Mouse (Mus musculus): ENCODE data around the gene Mtus2. TPM values are rescaled to one million over a fixed set of nuclear protein-coding genes. Genes with fewer than 3 reads are reported as not detected.

Mtus2 gene
- polyA plus RNA-seq, 1 experiment from 2014 or later: 93.6 TPM

GRCm38 (mm10) chr5:148027985-148028384 lies 70.9 kb downstream of the Mtus2 start:
- no peak overlapping the region for H3K4me3 ChIP-seq (ENCODE audit: low read depth, low read length)
- no peaks in the 10 kb centered on the region; the same call in 1 of the 2 replicates for H3K36me3 ChIP-seq (ENCODE audit: control insufficient read depth, insufficient read depth, low read length)
- no peaks in the 10 kb centered on the region for H3K9me3 ChIP-seq (replicated peaks; ENCODE audit: control insufficient read depth, low read length)
- ATAC-seq (replicated peaks; ENCODE audit: insufficient number of reproducible peaks, low FRiP score, low TSS enrichment): no peak
- no peaks in the 10 kb centered on the region for H3K27me3 ChIP-seq (ENCODE audit: control insufficient read depth, insufficient read depth, low read length)
- WGBS (ENCODE audit: insufficient replicate concordance): 74% methylated on average over 13 of the region's 13 CpGs
- no peak overlapping the region for H3K27ac ChIP-seq (ENCODE audit: low read depth, low read length)
- no peak overlapping the region for H3K9ac ChIP-seq (ENCODE audit: low read depth, low read length)
- no peaks in the 10 kb centered on the region for H3K4me1 ChIP-seq (ENCODE audit: control insufficient read depth, insufficient read depth, low read length)
- H3K4me2 ChIP-seq: no peak overlapping the region

- no peak overlapping the region for H3K4me3 ChIP-seq (ENCODE audit: low read depth, low read length)
- H3K27ac ChIP-seq (ENCODE audit: low read depth, low read length): no peak overlapping the region
- no peak overlapping the region for H3K9ac ChIP-seq (ENCODE audit: low read depth, low read length)
- H3K4me1 ChIP-seq (ENCODE audit: control insufficient read depth, insufficient read depth, low read length): no peaks in the 10 kb centered on the region
- no peak overlapping the region for H3K4me2 ChIP-seq
- H3K27me3 ChIP-seq (ENCODE audit: control insufficient read depth, insufficient read depth, low read length): no peaks in the 10 kb centered on the region
- H3K9me3 ChIP-seq (replicated peaks; ENCODE audit: control insufficient read depth, low read length): no peaks in the 10 kb centered on the region; the same call in 1 of the 2 replicates
- no peaks in the 10 kb centered on the region for H3K36me3 ChIP-seq (ENCODE audit: control insufficient read depth, insufficient read depth, low read length)
- no peak for ATAC-seq (replicated peaks; ENCODE audit: insufficient number of reproducible peaks, low FRiP score, low TSS enrichment)
- WGBS (ENCODE audit: insufficient replicate concordance): 86% methylated on average over 7 of the region's 7 CpGs
Measured at GRCm38 (mm10) chr5:148041661-148042060, 84.5 kb downstream of the Mtus2 start.

- no peak for ATAC-seq (replicated peaks; ENCODE audit: insufficient number of reproducible peaks, low FRiP score, low TSS enrichment)
- Histone ChIP-seq H3K27me3 (ENCODE audit: control insufficient read depth, insufficient read depth, low read length) (no peaks in the 10 kb centered on the region), H3K4me1 (ENCODE audit: control insufficient read depth, insufficient read depth, low read length) (no peaks in the 10 kb centered on the region), H3K9ac (ENCODE audit: low read depth, low read length) (no peak overlapping the region), H3K27ac (ENCODE audit: low read depth, low read length) (no peak overlapping the region), H3K36me3 (ENCODE audit: control insufficient read depth, insufficient read depth, low read length) (no peaks in the 10 kb centered on the region), H3K4me3 (ENCODE audit: low read depth, low read length) (no peak overlapping the region), H3K4me2 (no peak overlapping the region), H3K9me3 (replicated peaks; ENCODE audit: control insufficient read depth, low read length) (no peaks in the 10 kb centered on the region; the same call in 1 of the 2 replicates)
- WGBS (ENCODE audit: insufficient replicate concordance): 78% methylated on average over 11 of the region's 11 CpGs
Measured at GRCm38 (mm10) chr5:148048200-148048599, 91.1 kb downstream of the Mtus2 start.

GRCm38 (mm10) chr5:148049304-148049703 lies 92.2 kb downstream of the Mtus2 start:
- Histone ChIP-seq H3K36me3 (ENCODE audit: control insufficient read depth, insufficient read depth, low read length) (no peaks in the 10 kb centered on the region), H3K4me1 (ENCODE audit: control insufficient read depth, insufficient read depth, low read length) (no peaks in the 10 kb centered on the region), H3K27me3 (ENCODE audit: control insufficient read depth, insufficient read depth, low read length) (no peaks in the 10 kb centered on the region), H3K4me2 (no peak overlapping the region), H3K27ac (ENCODE audit: low read depth, low read length) (no peak overlapping the region), H3K9ac (ENCODE audit: low read depth, low read length) (no peak overlapping the region), H3K9me3 (replicated peaks; ENCODE audit: control insufficient read depth, low read length) (no peaks in the 10 kb centered on the region), H3K4me3 (ENCODE audit: low read depth, low read length) (no peak overlapping the region)
- WGBS (ENCODE audit: insufficient replicate concordance): 76% methylated on average over 2 of the region's 2 CpGs
- ATAC-seq (replicated peaks; ENCODE audit: insufficient number of reproducible peaks, low FRiP score, low TSS enrichment): no peak

GRCm38 (mm10) chr5:148052846-148053608 lies 95.9 kb downstream of the Mtus2 start:
- Histone ChIP-seq H3K9me3 (replicated peaks; ENCODE audit: control insufficient read depth, low read length) (peaks cover 4% of the 10 kb centered on the region; the same call in 1 of the 2 replicates), H3K9ac (ENCODE audit: low read depth, low read length) (no peak overlapping the region), H3K27ac (ENCODE audit: low read depth, low read length) (no peak overlapping the region), H3K27me3 (ENCODE audit: control insufficient read depth, insufficient read depth, low read length) (no peaks in the 10 kb centered on the region), H3K4me1 (ENCODE audit: control insufficient read depth, insufficient read depth, low read length) (no peaks in the 10 kb centered on the region), H3K4me3 (ENCODE audit: low read depth, low read length) (no peak overlapping the region), H3K4me2 (no peak overlapping the region), H3K36me3 (ENCODE audit: control insufficient read depth, insufficient read depth, low read length) (no peaks in the 10 kb centered on the region)
- WGBS (ENCODE audit: insufficient replicate concordance): 74% methylated on average over 13 of the region's 13 CpGs
- no peak for ATAC-seq (replicated peaks; ENCODE audit: insufficient number of reproducible peaks, low FRiP score, low TSS enrichment)

GRCm38 (mm10) chr5:148053609-148053990 lies 96.5 kb downstream of the Mtus2 start:
- H3K9ac ChIP-seq (ENCODE audit: low read depth, low read length): no peak overlapping the region
- H3K9me3 ChIP-seq (replicated peaks; ENCODE audit: control insufficient read depth, low read length): peaks cover 4% of the 10 kb centered on the region; the same call in 1 of the 2 replicates
- H3K4me1 ChIP-seq (ENCODE audit: control insufficient read depth, insufficient read depth, low read length): no peaks in the 10 kb centered on the region
- no peak overlapping the region for H3K27ac ChIP-seq (ENCODE audit: low read depth, low read length)
- no peak overlapping the region for H3K4me2 ChIP-seq
- ATAC-seq (replicated peaks; ENCODE audit: insufficient number of reproducible peaks, low FRiP score, low TSS enrichment): no peak
- no peaks in the 10 kb centered on the region for H3K36me3 ChIP-seq (ENCODE audit: control insufficient read depth, insufficient read depth, low read length)
- no peaks in the 10 kb centered on the region for H3K27me3 ChIP-seq (ENCODE audit: control insufficient read depth, insufficient read depth, low read length)
- H3K4me3 ChIP-seq (ENCODE audit: low read depth, low read length): no peak overlapping the region
- WGBS (ENCODE audit: insufficient replicate concordance): 77% methylated on average over 4 of the region's 4 CpGs

GRCm38 (mm10) chr5:148056831-148057230 lies 99.7 kb downstream of the Mtus2 start:
- Histone ChIP-seq H3K27me3 (ENCODE audit: control insufficient read depth, insufficient read depth, low read length) (no peaks in the 10 kb centered on the region), H3K4me2 (no peak overlapping the region)
- 62% methylated on average over 1 of the region's 1 CpGs for WGBS (ENCODE audit: insufficient replicate concordance)

GRCm38 (mm10) chr5:148057433-148057832 lies 100.3 kb downstream of the Mtus2 start:
- WGBS (ENCODE audit: insufficient replicate concordance): 71% methylated on average over 3 of the region's 3 CpGs

More at GRCm38 (mm10) chr5:148056831-148057230, 99.7 kb downstream of the Mtus2 start:
- Histone ChIP-seq H3K9ac (ENCODE audit: low read depth, low read length) (no peak overlapping the region), H3K9me3 (replicated peaks; ENCODE audit: control insufficient read depth, low read length) (peaks cover 4% of the 10 kb centered on the region; the same call in 1 of the 2 replicates), H3K4me3 (ENCODE audit: low read depth, low read length) (no peak overlapping the region), H3K27ac (ENCODE audit: low read depth, low read length) (no peak overlapping the region), H3K36me3 (ENCODE audit: control insufficient read depth, insufficient read depth, low read length) (no peaks in the 10 kb centered on the region), H3K4me1 (ENCODE audit: control insufficient read depth, insufficient read depth, low read length) (no peaks in the 10 kb centered on the region)
- ATAC-seq (replicated peaks; ENCODE audit: insufficient number of reproducible peaks, low FRiP score, low TSS enrichment): no peak

GRCm38 (mm10) chr5:148059339-148059738 lies 102.2 kb downstream of the Mtus2 start:
- no peaks in the 10 kb centered on the region for H3K27me3 ChIP-seq (ENCODE audit: control insufficient read depth, insufficient read depth, low read length)
- WGBS (ENCODE audit: insufficient replicate concordance): 66% methylated on average over 3 of the region's 3 CpGs
- no peak overlapping the region for H3K4me3 ChIP-seq (ENCODE audit: low read depth, low read length)
- H3K9ac ChIP-seq (ENCODE audit: low read depth, low read length): no peak overlapping the region
- no peaks in the 10 kb centered on the region for H3K36me3 ChIP-seq (ENCODE audit: control insufficient read depth, insufficient read depth, low read length)
- peaks cover 4% of the 10 kb centered on the region; the same call in 1 of the 2 replicates for H3K9me3 ChIP-seq (replicated peaks; ENCODE audit: control insufficient read depth, low read length)
- no peak overlapping the region for H3K27ac ChIP-seq (ENCODE audit: low read depth, low read length)
- no peaks in the 10 kb centered on the region for H3K4me1 ChIP-seq (ENCODE audit: control insufficient read depth, insufficient read depth, low read length)
- H3K4me2 ChIP-seq: no peak overlapping the region
- no peak for ATAC-seq (replicated peaks; ENCODE audit: insufficient number of reproducible peaks, low FRiP score, low TSS enrichment)

More at GRCm38 (mm10) chr5:148057433-148057832, 100.3 kb downstream of the Mtus2 start:
- Histone ChIP-seq H3K4me1 (ENCODE audit: control insufficient read depth, insufficient read depth, low read length) (no peaks in the 10 kb centered on the region), H3K27me3 (ENCODE audit: control insufficient read depth, insufficient read depth, low read length) (no peaks in the 10 kb centered on the region), H3K9ac (ENCODE audit: low read depth, low read length) (no peak overlapping the region), H3K36me3 (ENCODE audit: control insufficient read depth, insufficient read depth, low read length) (no peaks in the 10 kb centered on the region), H3K4me3 (ENCODE audit: low read depth, low read length) (no peak overlapping the region), H3K27ac (ENCODE audit: low read depth, low read length) (no peak overlapping the region), H3K4me2 (no peak overlapping the region), H3K9me3 (replicated peaks; ENCODE audit: control insufficient read depth, low read length) (peaks cover 4% of the 10 kb centered on the region; the same call in 1 of the 2 replicates)
- ATAC-seq (replicated peaks; ENCODE audit: insufficient number of reproducible peaks, low FRiP score, low TSS enrichment): no peak

Data from heart, embryonic 11.5 days (tissue).